Mouse (Mus musculus): Measurements from ENCODE around the gene Trafd1.
"Not testable (repeated sequence)": the region's sequence is repeated elsewhere in the genome, so short reads cannot be mapped to it uniquely, and the experiment has no call there.

Gene Trafd1

GRCm38 (mm10) chr5:121386120-121386909 is 883 bp upstream of the Trafd1 start:
- ATAC-seq (ENCODE audit: insufficient number of reproducible peaks, low FRiP score, low TSS enrichment), result no peak

- peak; percentile 31; the same call in 1 of the 2 replicates for ATAC-seq (ENCODE audit: insufficient number of reproducible peaks, low FRiP score, low TSS enrichment)
Measured at GRCm38 (mm10) chr5:121384757-121385460, 523 bp downstream of the Trafd1 start.

DNA sequence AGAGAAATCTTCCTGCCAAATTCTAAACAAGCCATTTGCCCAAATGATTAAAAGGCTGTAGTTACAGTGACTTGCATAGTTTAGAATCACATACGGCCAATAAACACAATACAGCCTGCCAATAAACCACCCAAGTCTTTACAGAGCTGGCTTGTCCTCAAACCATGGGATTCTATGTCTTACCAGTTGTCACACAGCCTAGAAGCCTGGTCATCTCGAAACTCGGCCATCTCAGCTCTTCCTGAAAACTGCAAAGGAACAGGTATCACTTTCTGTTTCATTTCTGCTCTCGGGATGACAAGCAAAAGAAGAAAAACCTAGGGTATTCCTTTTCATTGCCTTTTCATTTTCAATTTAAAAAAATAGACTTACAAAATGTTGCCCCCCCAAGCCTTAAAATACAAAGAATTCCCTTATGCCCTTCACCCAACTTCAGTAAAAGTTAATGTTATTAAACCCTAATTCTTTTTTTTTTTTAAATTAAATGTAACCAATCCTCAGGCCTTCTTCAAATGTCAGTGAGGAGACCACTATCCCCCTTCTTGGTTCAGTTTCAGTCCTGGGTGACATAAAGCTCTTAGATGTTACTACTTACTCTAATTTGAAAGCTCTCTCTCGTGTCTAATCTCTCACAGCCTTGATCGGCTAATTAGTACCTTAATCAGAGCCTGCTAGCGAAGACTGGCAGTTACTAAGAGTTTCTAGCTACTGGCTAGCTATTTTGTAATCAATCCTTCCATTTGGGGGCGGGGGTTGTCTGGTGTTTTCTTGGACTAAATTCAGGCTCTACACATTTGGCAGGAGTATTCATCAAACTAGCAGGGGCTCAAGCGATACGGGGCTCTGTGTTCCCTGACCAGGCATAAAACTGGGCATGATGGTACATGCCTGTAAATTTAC is 1.3 kb downstream of the Trafd1 start:
- ATAC-seq (ENCODE audit: insufficient number of reproducible peaks, low FRiP score, low TSS enrichment), result no peak

GRCm38 (mm10) chr5:121380692-121381091 is 4.7 kb downstream of the Trafd1 start:
- ATAC-seq (ENCODE audit: insufficient number of reproducible peaks, low FRiP score, low TSS enrichment), result no peak

GRCm38 (mm10) chr5:121378678-121379256 is 6.7 kb downstream of the Trafd1 start:
- no peak for ATAC-seq (ENCODE audit: insufficient number of reproducible peaks, low FRiP score, low TSS enrichment)

DNA sequence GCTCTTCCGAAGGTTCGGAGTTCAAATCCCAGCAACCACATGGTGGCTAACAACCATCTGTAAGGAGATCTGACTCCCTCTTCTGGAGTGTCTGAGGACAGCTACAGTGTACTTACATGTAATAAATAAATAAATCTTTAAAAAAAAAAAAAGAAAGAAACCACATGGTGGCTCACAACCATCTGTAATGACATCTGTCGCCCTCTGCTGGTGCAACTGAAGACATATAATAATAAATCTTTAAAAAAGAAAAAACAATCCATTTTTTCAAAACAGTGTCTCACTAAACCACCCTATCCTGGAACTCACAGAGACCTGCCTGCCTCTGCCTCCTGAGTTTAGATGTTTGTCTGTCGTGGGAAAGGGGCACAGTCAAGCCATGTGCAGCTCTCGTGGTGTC is 8.5 kb downstream of the Trafd1 start:
- ATAC-seq (ENCODE audit: insufficient number of reproducible peaks, low FRiP score, low TSS enrichment), result not testable (repeated sequence)

DNA sequence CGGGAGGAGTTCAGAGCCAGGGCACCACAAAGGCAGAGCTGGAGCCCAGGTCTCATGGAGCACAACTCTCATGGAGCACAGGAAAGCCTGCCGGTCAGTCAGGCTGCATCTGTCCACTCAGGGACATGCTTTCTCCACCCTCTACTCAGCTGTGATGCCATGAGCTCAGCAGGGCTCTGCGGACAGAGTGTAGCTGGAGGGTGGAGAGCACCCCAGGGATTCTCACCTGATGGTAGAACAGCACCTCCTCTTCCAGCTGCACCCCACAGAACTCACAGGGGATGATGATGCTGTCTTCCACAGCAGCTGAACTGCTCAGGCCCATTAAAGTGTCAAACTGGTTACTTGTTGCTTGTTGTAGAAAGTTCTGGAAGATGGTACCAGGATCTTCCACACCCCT is 10.6 kb downstream of the Trafd1 start:
- ATAC-seq (ENCODE audit: insufficient number of reproducible peaks, low FRiP score, low TSS enrichment), result no peak

GRCm38 (mm10) chr5:121371712-121372111 is 13.7 kb downstream of the Trafd1 start:
- ATAC-seq (ENCODE audit: insufficient number of reproducible peaks, low FRiP score, low TSS enrichment), result no peak

DNA sequence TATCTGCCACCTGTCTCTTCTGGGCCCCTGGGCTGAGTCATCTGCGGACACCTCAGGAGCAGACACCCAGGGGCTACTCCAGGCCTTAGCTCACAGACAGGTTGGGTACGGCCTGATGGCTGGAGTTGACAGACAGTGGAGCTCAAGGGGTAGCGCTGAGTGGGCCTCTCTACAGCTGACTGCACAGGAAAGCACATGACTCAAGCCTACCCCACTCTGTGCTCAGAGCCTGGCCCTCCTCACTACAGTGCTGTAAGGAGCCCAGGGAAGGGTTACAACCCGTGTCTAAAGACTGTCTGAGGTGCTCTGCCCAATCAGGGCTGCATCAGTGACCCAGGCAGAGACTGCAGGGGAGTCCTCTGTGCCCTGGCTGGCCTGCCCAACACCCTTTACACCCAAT is 18.2 kb downstream of the Trafd1 start:
- ATAC-seq (ENCODE audit: insufficient number of reproducible peaks, low FRiP score, low TSS enrichment), result no peak

DNA sequence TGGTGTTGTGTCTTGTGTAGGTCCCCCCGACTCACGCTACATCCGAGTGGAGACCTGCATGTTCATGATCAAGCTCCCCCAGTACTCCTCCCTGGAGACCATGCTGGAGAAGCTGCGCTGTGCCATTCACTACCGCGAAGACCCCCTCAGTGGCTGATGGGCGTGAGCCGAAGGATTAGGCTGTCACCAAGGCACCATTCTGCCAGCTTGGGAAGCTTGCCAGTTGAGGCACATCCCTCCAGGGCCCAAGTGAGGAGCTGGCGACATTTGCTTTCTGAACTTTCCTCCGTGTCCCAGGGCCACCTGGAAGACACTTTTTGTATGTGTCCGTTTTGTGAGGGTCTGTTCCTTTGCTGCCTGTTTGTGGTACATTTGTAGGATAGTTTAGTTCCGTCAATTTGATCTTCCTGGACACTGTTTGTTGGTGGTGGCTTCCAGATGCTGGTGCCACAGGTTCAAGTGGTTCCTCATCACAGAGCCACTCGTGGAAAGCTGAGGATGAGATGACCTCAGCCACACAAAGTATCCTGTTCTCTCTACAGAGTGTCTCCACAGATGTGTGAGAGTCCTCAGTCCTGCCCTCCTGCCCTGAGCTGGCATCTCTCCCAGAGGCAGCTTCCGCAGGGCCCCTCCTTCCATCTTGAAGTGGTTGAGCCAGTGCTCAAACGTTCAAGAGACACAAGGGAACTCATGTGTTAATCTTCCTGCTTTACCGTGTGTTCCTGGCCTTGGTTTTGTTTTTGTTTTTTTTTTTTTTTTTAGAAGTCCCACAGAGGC is 18.8 kb downstream of the Trafd1 start:
- ATAC-seq (ENCODE audit: insufficient number of reproducible peaks, low FRiP score, low TSS enrichment), result no peak

- ATAC-seq (ENCODE audit: insufficient number of reproducible peaks, low FRiP score, low TSS enrichment), result no peak
Measured at GRCm38 (mm10) chr5:121363441-121363840, 22.0 kb downstream of the Trafd1 start.

GRCm38 (mm10) chr5:121361696-121362095 is 23.7 kb downstream of the Trafd1 start:
- 0 out of 2 replicates have a peak, but pooled peaks have one; percentile 32 for ATAC-seq (ENCODE audit: insufficient number of reproducible peaks, low FRiP score, low TSS enrichment)

DNA sequence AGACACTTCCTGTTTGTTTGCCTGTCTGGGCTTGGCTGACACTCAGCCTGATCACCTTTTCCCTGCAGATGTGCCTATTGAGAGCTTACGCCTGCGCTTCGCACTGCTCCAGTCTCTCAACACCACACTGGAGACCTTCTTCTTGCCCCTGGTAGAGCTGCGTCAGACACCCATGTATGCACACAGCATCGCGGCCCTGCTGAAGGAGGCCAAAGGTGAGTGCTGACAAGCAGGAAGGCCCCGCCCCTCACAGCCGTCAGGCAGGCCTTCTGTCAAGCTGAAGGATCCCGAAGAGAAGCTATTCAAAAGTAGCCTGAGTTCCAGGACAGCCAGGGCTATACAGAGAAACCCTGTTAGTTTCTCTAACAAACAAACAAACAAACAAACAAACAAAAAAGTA is 26.2 kb downstream of the Trafd1 start:
- no peak for ATAC-seq (ENCODE audit: insufficient number of reproducible peaks, low FRiP score, low TSS enrichment)

DNA sequence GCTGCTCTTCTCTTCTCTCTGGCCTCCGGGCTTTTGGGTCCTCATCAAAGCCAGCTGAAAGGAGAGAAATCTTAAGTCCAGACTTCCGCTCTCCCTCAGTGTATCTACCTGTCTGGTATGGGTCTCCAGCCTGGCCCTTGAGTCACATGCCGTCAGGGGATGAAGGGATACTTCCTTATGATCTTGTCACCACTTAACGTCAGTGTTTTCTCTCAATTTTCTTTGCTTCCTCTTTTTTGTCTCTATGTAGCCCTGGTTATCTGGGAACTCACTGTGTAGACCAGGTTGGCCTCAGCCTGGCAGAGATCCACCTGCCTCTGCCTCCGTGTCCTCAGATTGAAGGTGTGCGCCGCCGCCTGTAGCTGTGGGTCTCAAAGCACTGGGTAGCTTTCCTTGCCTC is 41.4 kb downstream of the Trafd1 start:
- no peak for ATAC-seq (ENCODE audit: insufficient number of reproducible peaks, low FRiP score, low TSS enrichment)

DNA sequence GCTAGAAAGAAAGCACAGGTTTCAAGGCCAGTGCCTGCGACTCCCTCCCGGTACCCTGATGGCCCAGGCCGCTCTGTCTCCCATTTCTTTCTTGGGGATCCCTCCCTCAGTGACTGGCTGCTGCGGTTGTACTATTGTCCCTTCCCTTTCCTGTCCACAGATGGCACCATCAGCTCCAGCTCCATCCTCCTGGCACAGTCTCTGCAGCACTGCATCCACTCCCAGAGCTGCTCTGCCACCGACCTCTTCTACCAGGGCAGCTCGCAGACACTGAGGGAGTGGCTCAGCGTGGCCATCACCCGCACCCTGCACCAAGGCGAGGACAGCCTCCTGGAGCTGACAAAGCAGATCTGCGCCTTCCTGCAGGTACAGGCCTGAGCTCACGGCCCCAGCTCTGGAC is 42.9 kb downstream of the Trafd1 start:
- ATAC-seq (ENCODE audit: insufficient number of reproducible peaks, low FRiP score, low TSS enrichment), result no peak

GRCm38 (mm10) chr5:121340965-121341473 is 44.4 kb downstream of the Trafd1 start:
- ATAC-seq (ENCODE audit: insufficient number of reproducible peaks, low FRiP score, low TSS enrichment), result no peak

DNA sequence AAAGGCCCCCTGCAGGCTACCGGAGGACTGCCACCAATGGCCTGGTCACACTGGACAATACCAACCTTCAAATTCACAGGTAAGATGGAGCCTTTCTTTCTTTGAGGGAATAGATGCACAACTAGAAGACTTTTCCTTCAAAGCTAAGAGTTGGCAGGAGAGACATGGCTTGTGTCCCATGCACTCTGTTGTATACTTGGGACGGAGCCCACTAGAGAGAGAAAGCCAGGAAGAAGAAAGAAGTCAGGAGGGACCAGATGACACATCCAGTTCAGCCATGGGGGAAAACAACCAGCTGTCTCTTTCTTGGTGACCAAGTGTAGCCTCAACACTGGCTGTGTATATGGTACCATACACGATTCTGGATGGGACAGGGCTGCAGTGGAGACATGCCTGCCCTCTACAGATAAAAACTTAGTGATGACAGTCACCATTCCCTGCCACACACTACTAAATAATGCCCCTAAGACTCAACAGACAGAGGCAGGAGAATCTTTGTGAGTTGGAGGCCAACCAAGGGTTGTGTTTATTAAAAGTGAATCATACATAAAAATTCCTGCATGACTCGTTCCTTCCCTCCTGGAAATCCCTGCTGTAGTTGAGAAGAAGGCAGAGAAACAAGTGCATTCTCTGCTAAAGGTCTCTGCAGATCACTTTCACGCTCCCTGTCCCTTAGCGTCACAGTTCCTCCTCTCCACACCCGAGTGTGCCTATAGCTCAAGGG is 45.8 kb downstream of the Trafd1 start:
- no peak for ATAC-seq (ENCODE audit: insufficient number of reproducible peaks, low FRiP score, low TSS enrichment)

DNA sequence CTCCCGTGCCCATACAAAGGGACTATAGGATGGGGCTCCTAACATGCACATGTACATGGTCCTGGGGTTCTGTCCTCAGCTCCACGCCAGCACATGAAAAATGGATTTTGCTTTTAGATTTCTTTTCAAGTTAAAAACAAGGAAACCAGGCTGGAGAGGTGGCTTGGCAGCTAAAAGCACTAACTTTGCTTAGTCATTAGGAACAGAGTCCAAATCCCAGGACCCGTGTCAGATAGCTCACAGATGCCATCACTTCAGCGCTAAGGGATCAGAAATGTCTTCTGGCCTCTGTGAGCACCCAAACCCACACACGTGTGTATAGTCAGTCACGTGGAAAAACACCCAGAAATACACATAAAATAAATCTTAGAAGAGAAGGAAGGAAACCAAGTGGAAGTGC is 48.7 kb downstream of the Trafd1 start:
- no peak for ATAC-seq (ENCODE audit: insufficient number of reproducible peaks, low FRiP score, low TSS enrichment)

DNA sequence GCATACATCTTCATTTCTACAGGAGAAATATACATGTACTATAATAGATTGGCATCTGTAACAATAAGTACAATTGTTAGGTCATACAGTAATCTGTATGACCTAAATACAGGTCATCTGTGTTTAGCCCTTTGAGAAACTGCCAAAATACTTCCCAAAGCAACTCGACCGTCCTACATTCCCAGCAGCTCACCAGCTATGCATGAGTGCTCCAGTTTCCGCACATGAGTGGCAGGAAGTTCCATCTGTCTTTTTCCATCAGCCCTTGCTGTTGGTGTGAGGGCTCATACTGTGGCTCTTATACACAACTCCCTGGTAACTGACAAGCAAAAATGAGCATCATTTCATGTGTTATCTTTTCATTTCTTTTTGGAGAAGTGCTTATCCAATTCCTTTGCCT is 49.4 kb downstream of the Trafd1 start:
- 0 out of 2 replicates have a peak, but pooled peaks have one; percentile 47 for ATAC-seq (ENCODE audit: insufficient number of reproducible peaks, low FRiP score, low TSS enrichment)
